22 mouse cellular contexts compared by ENCODE assay signal in genomic region chr6:29287944-29288343, GRCm38 (mm10). TPM values are rescaled to one million over a fixed set of nuclear protein-coding genes. Genes with fewer than 3 reads are reported as not detected.
DNase-seq lines count a peak whose midpoint lies in the region; ATAC-seq and TF ChIP-seq lines count a peak whose summit lies in the region.
"Had no signal": no experiment of that assay in that cellular context is flagged by ENCODE, and none has a peak within 500 bp of the region (broad histone marks: within the 10 kb centered on the region; RNA-seq: fewer than 3 reads in every experiment).

No protein-coding gene starts in this region.

- ATAC-seq in activated CD4-positive, CD25-positive, alpha-beta regulatory T cell, adult 4 months = no peak
- ATAC-seq: forebrain, embryonic 13.5 days; intestine, embryonic 15.5 days had no signal

- TF ChIP-seq CTCF in brain, embryonic 14.5 days (IDR thresholded peaks at IDR 0.05; ENCODE audit: borderline replicate concordance, extremely low read depth, insufficient read depth, insufficient read length) = no peak

- TF ChIP-seq POLR2A in brain, embryonic 14.5 days (IDR thresholded peaks at IDR 0.05; ENCODE audit: borderline replicate concordance, extremely low read depth, insufficient read depth, insufficient read length, poor library complexity, severe bottlenecking) = no peak

- intact Hi-C loops in heart, postnatal 25 days (cut with DNase I) = no loop called here
- intact Hi-C loops in left cerebral cortex, postnatal 4 days (cut with DNase I) = no loop called here

- peak; percentile 39 to 41 for DNase-seq in heart, adult 18-20 months
- no peak for DNase-seq in heart, postnatal 25 days (ENCODE audit: low spot score)
- DNase-seq in left cerebral cortex, postnatal 4 days = peak; percentile 34
- no peak for DNase-seq in left cerebral cortex, adult 9 months (ENCODE audit: low spot score in 2 of 2)
- DNase-seq in brain, embryonic 14.5 days (ENCODE audit: low read depth) = peak; percentile 19
- peak; percentile 20 to 54 for DNase-seq in kidney, postnatal 25 days
- DNase-seq: cerebellum, postnatal 36 days; layer of hippocampus, adult 9-11 months; right cerebral cortex, postnatal 25 days; thymus, postnatal 25 days had no signal

RNA-seq across cellular contexts. Expression of gene Fam71f2, which starts 8.6 kb away (rescaled TPM):
- not detected for total RNA-seq in heart, adult 18-20 months (2021)
- not detected for total RNA-seq in heart, postnatal 25 days (2021)
- not detected for total RNA-seq in left cerebral cortex, postnatal 4 days (2021)
- 1.5 and 3.1 TPM in 2 replicates for polyA plus RNA-seq in brain, embryonic 14.5 days (2012; rRNA removed)
- polyA plus RNA-seq in activated CD4-positive, CD25-positive, alpha-beta regulatory T cell, adult 4 months (2017; shearing (Covaris generic)) = 1 to 10 TPM in 1 of 2 experiments, not detected in 1; 1.1 TPM
- total RNA-seq: MEL had no signal

RNA-seq across cellular contexts. Expression of gene Hilpda, which starts 15.7 kb away (rescaled TPM):
- 1 to 10 TPM; 4.6 to 5.9 TPM for total RNA-seq in heart, adult 18-20 months (2021)
- 1 to 10 TPM; 5.8 to 6.6 TPM for total RNA-seq in heart, postnatal 25 days (2021)
- total RNA-seq in left cerebral cortex, postnatal 4 days (2021) = 10 to 100 TPM in 1 of 2 experiments, 1 to 10 TPM in 1; 9.6 to 10.4 TPM
- polyA plus RNA-seq in brain, embryonic 14.5 days (2012; rRNA removed) = 26.4 and 43.9 TPM in 2 replicates
- 10 to 100 TPM; 28.1 to 33.4 TPM for polyA plus RNA-seq in activated CD4-positive, CD25-positive, alpha-beta regulatory T cell, adult 4 months (2017; shearing (Covaris generic))

RNA-seq across cellular contexts. Expression of gene Fam71f1, which starts 31.0 kb away (rescaled TPM):
- total RNA-seq in heart, adult 18-20 months (2021) = not detected
- not detected for total RNA-seq in heart, postnatal 25 days (2021)
- total RNA-seq in left cerebral cortex, postnatal 4 days (2021) = not detected
- polyA plus RNA-seq in brain, embryonic 14.5 days (2012; rRNA removed) = not detected in 2 replicates
- not detected for polyA plus RNA-seq in activated CD4-positive, CD25-positive, alpha-beta regulatory T cell, adult 4 months (2017; shearing (Covaris generic))
- total RNA-seq: gastrocnemius, postnatal 4 days; left cerebral cortex, adult 8-10 months; MEL; monocyte, adult 5-6 weeks had no signal
- polyA plus RNA-seq: forebrain, embryonic 13.5 days; heart, embryonic 16.5 days; hindbrain, embryonic 13.5 days; intestine, embryonic 15.5 days; liver, embryonic 14.5 days; lung, embryonic 16.5 days; neural tube, embryonic 13.5 days had no signal

RNA-seq across cellular contexts. Expression of gene Calu, which starts 59.9 kb away (rescaled TPM):
- 100 to 1,000 TPM; 239 to 241 TPM for total RNA-seq in heart, adult 18-20 months (2021)
- total RNA-seq in heart, postnatal 25 days (2021) = 100 to 1,000 TPM; 233 to 264 TPM
- 100 to 1,000 TPM; 103 to 107 TPM for total RNA-seq in left cerebral cortex, postnatal 4 days (2021)
- polyA plus RNA-seq in brain, embryonic 14.5 days (2012; rRNA removed) = 98.1 and 118 TPM in 2 replicates
- polyA plus RNA-seq in activated CD4-positive, CD25-positive, alpha-beta regulatory T cell, adult 4 months (2017; shearing (Covaris generic)) = 10 to 100 TPM; 55.9 to 61.0 TPM

Comparison
In these comparisons a context has a peak if more than half of its experiments do, and no peak if none do; other contexts are left out.
1. DNase-seq: peak in heart, adult 18-20 months (2 of 2), left cerebral cortex, postnatal 4 days (single experiment), brain, embryonic 14.5 days (single experiment) and kidney, postnatal 25 days (2 of 2); none in heart, postnatal 25 days (single experiment) and left cerebral cortex, adult 9 months (0 of 2).